Mouse (Mus musculus) hindbrain, embryonic 10.5 days (tissue): ENCODE data around the gene Tmsb15b1. TPM values are rescaled to one million over a fixed set of nuclear protein-coding genes. Genes with fewer than 3 reads are reported as not detected.
A peak's percentile ranks its signal among the peaks of the same experiment; 100 is the strongest.
"Not testable (repeated sequence)": the region's sequence is repeated elsewhere in the genome, so short reads cannot be mapped to it uniquely, and the experiment has no call there.

Experiments
- DNase-seq: peaks from one replicate; pipeline ENCODE4 v3.0.0-alpha.2; 2017; ENCODE audit warnings: low spot score
- H3K27ac ChIP-seq: fragments of 300-500 bp; sonication (generic); 2 replicates; pipeline ENCODE4 v1.5.1; 2016; ENCODE audit warnings: mild to moderate bottlenecking, moderate library complexity
- H3K27me3 ChIP-seq: fragments of 300-500 bp; sonication (generic); 2 replicates; pipeline ENCODE4 v1.6.1; 2016; ENCODE audit warnings: mild to moderate bottlenecking; ENCODE audit not compliant: poor library complexity, insufficient read depth, severe bottlenecking
- H3K36me3 ChIP-seq: fragments of 300-500 bp; sonication (generic); 2 replicates; pipeline ENCODE4 v1.6.1; 2016; ENCODE audit warnings: mild to moderate bottlenecking, moderate library complexity
- H3K4me1 ChIP-seq: fragments of 300-500 bp; sonication (generic); replicated peaks from 2 replicates; pipeline ENCODE4 v1.6.1; 2016; ENCODE audit warnings: mild to moderate bottlenecking
- H3K4me3 ChIP-seq: fragments of 300-500 bp; sonication (generic); 2 replicates; pipeline ENCODE4 v1.5.1; 2016; ENCODE audit warnings: mild to moderate bottlenecking, moderate library complexity
- H3K9me3 ChIP-seq: fragments of 300-500 bp; sonication (generic); 2 replicates; pipeline ENCODE4 v1.6.1; 2016; ENCODE audit warnings: mild to moderate bottlenecking, moderate library complexity
- WGBS: fragments of 180-500 bp; shearing (Covaris S2); methylation state at CpG from one replicate; pipeline ENCODE4 v1.1.7; 2016; 5-methylcytosine and 5-hydroxymethylcytosine counted together
- polyA plus RNA-seq: library from polyadenylated mRNA; unstranded; fragments of >200 nt; fragmentation: Nextera tagmentation; extraction: Ambion mirVana; gene quantifications from 2 replicates; pipeline ENCODE4 v1.2.1, GENCODE M21; 2016

Gene Tmsb15b1
- polyA plus RNA-seq, 1 experiment from 2014 or later: 22.3 TPM

DNA sequence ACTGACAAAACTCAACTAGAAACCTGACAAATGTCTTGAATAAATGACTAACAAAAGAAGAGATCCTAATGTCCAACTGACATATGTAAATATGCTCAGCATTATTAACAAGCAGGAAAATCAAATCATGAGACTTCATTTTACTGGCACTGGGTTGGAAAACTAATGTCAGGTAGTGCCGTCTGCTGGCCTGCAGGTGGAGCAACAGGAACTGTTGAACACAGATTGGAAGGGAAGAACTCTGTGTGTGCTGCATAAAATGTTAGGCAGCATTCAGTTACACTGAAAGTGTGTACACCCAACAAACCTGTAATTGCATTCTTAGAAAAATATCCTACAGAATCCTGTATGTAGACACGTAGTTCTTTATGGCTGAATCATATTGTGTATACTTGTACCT, 17.0 kb downstream of the Tmsb15b1 start:
- H3K27me3 ChIP-seq: no peaks in the 10 kb centered on the region
- H3K4me1 ChIP-seq: no peaks in the 10 kb centered on the region
- H3K9me3 ChIP-seq: no peaks in the 10 kb centered on the region
- no peaks in the 10 kb centered on the region for H3K36me3 ChIP-seq
- no peak overlapping the region for H3K27ac ChIP-seq
- no peak for DNase-seq
- 32% methylated on average over 2 of the region's 2 CpGs for WGBS
- no peak overlapping the region for H3K4me3 ChIP-seq

DNA sequence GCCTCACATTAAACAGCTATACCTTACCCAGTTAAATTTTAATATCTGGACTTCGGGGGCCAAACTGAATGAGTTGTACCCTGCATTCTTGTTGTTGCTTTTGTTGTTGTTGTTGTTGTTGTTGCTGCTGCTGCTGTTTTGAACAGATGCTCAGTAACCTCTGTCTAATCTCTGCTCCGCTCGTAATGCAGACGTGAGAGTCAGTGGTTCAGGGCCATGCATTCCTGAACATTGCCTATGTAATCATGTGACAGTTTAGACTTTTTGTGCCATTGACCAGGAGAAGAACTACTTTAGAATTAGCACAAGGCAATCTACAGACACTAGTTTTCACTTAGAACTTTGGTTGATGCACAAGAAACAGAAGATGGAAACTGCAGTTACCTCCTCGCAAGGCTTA, 18.4 kb downstream of the Tmsb15b1 start:
- DNase-seq: not testable (repeated sequence)

DNA sequence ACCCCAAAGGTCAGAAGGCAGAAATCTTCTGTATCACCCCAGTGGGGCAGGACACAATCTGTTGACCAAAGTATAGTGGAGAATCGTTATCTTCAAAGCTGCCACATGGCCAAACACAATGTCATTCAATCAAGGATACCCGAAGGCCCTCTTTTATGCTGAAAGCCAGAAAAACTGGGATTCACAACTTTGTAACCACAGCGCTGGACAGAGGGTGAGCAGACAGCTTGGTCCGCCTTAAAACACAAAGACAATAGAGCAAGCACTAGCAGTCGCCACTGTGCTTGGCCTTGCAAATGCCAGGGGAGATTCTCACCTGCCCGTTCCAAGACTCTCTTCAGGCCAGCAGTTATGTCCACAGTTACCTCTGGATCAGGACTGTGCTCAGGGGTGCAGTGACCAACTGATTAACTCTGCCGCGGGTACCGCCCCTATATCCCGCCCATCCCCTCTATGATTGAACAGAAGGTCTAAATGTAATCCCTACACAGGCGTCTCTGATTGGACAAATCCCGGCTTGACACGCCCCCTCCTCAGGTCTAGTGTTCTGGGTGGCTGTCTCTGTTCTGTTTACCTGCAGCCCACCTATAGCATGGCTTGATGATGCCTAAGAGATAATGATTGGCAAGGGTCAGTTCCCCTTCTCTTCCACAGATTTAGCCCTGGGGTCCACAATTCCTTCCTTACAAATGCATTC, 18.9 kb downstream of the Tmsb15b1 start:
- 30% methylated on average over 13 of the region's 13 CpGs for WGBS
- peak; percentile 58 for DNase-seq
- H3K9me3 ChIP-seq, H3K4me1 ChIP-seq, H3K27ac ChIP-seq, H3K36me3 ChIP-seq, H3K27me3 ChIP-seq: not testable (repeated sequence)
- H3K4me3 ChIP-seq: peak overlapping the region; percentile 46

More for the DNA sequence above, 18.4 kb downstream of the Tmsb15b1 start:
- peak overlapping the region; percentile 46 for H3K4me3 ChIP-seq
- H3K9me3 ChIP-seq, H3K27me3 ChIP-seq, H3K4me1 ChIP-seq, H3K36me3 ChIP-seq, H3K27ac ChIP-seq: not testable (repeated sequence)
- 60% methylated on average over 5 of the region's 5 CpGs for WGBS

DNA sequence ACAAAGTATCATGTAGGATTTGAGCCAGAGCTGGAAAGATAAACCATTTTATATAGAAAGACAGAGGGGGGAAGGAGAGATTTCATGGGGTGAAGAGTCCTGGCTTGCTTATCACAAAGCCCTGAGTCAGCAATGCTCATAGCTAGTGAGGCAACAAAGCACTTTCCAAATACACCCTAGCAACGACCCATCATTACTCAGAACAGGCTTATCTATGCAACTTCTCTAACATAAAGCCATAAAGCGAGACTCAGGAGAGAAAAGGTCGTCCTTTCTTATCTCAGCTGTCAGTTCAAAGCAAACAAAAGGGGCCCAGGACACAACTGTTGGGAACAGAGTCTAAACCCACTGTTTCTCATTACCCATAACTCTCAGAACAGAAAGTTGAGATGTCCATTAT, 38.7 kb downstream of the Tmsb15b1 start:
- H3K4me1 ChIP-seq: no peaks in the 10 kb centered on the region
- H3K9me3 ChIP-seq: no peaks in the 10 kb centered on the region
- H3K4me3 ChIP-seq: no peak overlapping the region
- WGBS: 49% methylated on average over 3 of the region's 3 CpGs
- no peaks in the 10 kb centered on the region for H3K36me3 ChIP-seq
- H3K27ac ChIP-seq: no peak overlapping the region
- H3K27me3 ChIP-seq: no peaks in the 10 kb centered on the region
- no peak for DNase-seq

DNA sequence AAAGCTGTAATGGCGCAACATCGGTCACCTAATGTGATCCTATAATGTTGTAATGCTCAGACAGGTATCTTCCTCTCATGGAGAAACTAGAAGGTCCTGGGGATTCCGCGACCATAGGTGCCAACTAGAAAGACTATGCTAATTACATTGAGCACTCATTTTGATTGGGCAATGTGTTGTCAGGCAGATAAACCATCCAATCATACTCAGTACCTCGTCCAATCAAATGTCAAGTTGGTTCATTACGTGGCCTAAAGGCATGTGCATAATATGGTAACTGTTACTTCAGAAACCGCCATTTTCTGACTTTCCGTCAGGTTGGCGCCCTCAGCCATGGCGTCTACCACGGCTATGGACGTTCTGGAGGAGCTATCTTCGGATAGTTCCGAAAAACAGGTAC, 49.6 kb downstream of the Tmsb15b1 start, which contains the start of gene H2bfm:
TSS of gene H2bfm (plus strand) at position 295 of the 400 bp plus-strand sequence.
- peaks cover 12% of the 10 kb centered on the region; the same call in 1 of the 2 replicates for H3K9me3 ChIP-seq
- H3K27me3 ChIP-seq: no peaks in the 10 kb centered on the region
- no peak within 1 kb of the TSS for H3K27ac ChIP-seq
- WGBS: 92% methylated on average over 14 of the region's 14 CpGs
- H3K4me1 ChIP-seq: no peaks in the 10 kb centered on the region
- H3K4me3 ChIP-seq: no peak within 1 kb of the TSS
- DNase-seq: no peak
- no peaks in the 10 kb centered on the region for H3K36me3 ChIP-seq

DNA sequence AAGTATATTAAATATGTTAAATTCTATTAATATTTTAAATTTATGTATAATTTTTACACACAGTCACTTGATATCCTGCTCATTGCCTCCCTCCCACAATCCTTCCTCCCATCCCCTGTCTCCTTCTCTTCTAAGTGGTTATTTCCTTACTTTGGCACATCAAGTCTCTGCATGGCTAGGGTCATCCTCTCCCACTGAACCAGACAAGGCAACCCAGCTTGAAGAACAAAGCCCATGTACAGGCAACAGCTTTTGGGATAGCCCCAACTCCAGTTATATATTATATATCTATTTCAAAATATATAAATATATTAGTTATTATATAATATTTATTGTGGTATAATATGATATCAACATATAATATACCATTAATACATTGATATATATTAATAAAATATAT, 50.8 kb downstream of the Tmsb15b1 start:
- DNase-seq: no peak
- H3K4me3 ChIP-seq: no peak overlapping the region
- H3K27ac ChIP-seq: no peak overlapping the region
- no peaks in the 10 kb centered on the region for H3K27me3 ChIP-seq
- H3K4me1 ChIP-seq: no peaks in the 10 kb centered on the region
- H3K36me3 ChIP-seq: no peaks in the 10 kb centered on the region
- H3K9me3 ChIP-seq: peaks cover 12% of the 10 kb centered on the region; the same call in 1 of the 2 replicates

Other genes starting within 250 kb of the Tmsb15b1 start
- gene Morf4l2, start 233.2 kb downstream of the Tmsb15b1 start, polyA plus RNA-seq: 514 and 571 TPM in 2 replicates
- 0.14 TPM in 1 of 2 replicates, not detected in the other for gene Glra4, start 196.7 kb downstream of the Tmsb15b1 start, polyA plus RNA-seq
- gene Plp1, start 154.2 kb downstream of the Tmsb15b1 start, polyA plus RNA-seq: 12.8 and 23.7 TPM in 2 replicates
- 1.2 and 2.5 TPM in 2 replicates for gene Rab9b, start 108.1 kb downstream of the Tmsb15b1 start, polyA plus RNA-seq
- gene H2bfm, start 49.5 kb downstream of the Tmsb15b1 start, polyA plus RNA-seq: not detected in 2 replicates
- 45.2 and 53.5 TPM in 2 replicates for gene Tmsb15b2, start 1.4 kb downstream of the Tmsb15b1 start, polyA plus RNA-seq
- gene Tmsb15l, start within 50 bp of the Tmsb15b1 start, polyA plus RNA-seq: 4.7 and 5.7 TPM in 2 replicates
- gene Zcchc18, start 16.3 kb upstream of the Tmsb15b1 start, polyA plus RNA-seq: 52.4 and 66.5 TPM in 2 replicates
- gene Slc25a53, start 61.4 kb upstream of the Tmsb15b1 start, polyA plus RNA-seq: 10.4 and 12.1 TPM in 2 replicates
- 7.9 and 12.2 TPM in 2 replicates for gene Fam199x, start 72.7 kb upstream of the Tmsb15b1 start, polyA plus RNA-seq
- gene Esx1, start 145.2 kb upstream of the Tmsb15b1 start, polyA plus RNA-seq: not detected in 2 replicates